Mouse (Mus musculus) bone marrow, adult 2 months (tissue): Measurements from ENCODE around the gene Fosb. TPM values are rescaled to one million over a fixed set of nuclear protein-coding genes. Genes with fewer than 3 reads are reported as not detected.
"Not testable (repeated sequence)": the region's sequence is repeated elsewhere in the genome, so short reads cannot be mapped to it uniquely, and the experiment has no call there.

Experiments
- H3K27ac ChIP-seq: fragments of 200-500 bp; 2 replicates; pipeline ENCODE4 v1.5.1; 2012; ENCODE audit warnings: low read depth, mild to moderate bottlenecking, control low read depth, inconsistent platforms, low read length; ENCODE audit not compliant: control insufficient read depth, poor library complexity, insufficient read depth
- H3K4me1 ChIP-seq: fragments of 200-500 bp; 2 replicates; pipeline ENCODE4 v1.6.1; 2011; ENCODE audit warnings: low read length; ENCODE audit not compliant: control insufficient read depth, insufficient read depth
- H3K4me3 ChIP-seq: fragments of 200-500 bp; replicated peaks from 2 replicates; pipeline ENCODE3; 2011; ENCODE audit warnings: mild to moderate bottlenecking, low read depth, low read length, control low read depth; ENCODE audit not compliant: control insufficient read depth
- CTCF ChIP-seq: fragments of 200-500 bp; IDR thresholded peaks from 2 replicates; pipeline ENCODE4 v1.5.1; 2011; ENCODE audit warnings: low read length, control low read depth; ENCODE audit not compliant: control insufficient read depth, insufficient read depth
- POLR2A ChIP-seq: fragments of 200-500 bp; IDR thresholded peaks from 2 replicates; pipeline ENCODE4 v1.6.1; 2011; ENCODE audit warnings: low read depth, mild to moderate bottlenecking, control low read depth, low read length, borderline replicate concordance; ENCODE audit not compliant: control insufficient read depth
- WGBS: fragments of 180-500 bp; shearing (Covaris S2); methylation state at CpG from one replicate; pipeline ENCODE4 v1.1.7; 2018; 5-methylcytosine and 5-hydroxymethylcytosine counted together
- polyA plus RNA-seq: library from polyadenylated mRNA; stranded (reverse); fragments of >200 nt; gene quantifications from 2 replicates; pipeline ENCODE4 v1.2.4, GENCODE M21; 2011; ENCODE audit warnings: low replicate concordance; ENCODE audit not compliant: missing spikeins, insufficient read depth, insufficient read length

Gene Fosb
- polyA plus RNA-seq, 1 experiment = 1.1 TPM

DNA sequence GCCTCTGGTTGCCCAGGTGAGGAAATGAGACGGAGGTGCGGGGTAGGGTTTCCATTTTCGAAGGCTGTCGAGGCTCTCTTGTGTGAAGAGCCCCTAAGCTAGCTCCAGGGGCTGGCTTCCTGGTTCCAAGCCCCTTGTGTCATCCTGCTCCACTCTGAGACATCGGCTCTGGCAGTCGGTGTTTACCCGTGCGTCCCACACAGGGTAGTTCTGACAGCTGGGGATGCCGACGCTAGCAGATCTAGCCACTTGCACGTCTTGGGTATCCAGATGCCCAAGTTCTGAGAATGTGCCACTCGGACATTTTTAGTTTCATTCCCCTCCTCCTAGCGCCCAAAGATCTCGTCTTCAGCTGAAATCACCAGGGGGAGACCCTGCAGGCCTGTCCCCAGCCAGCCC, 26.4 kb downstream of the Fosb start:
- TF ChIP-seq CTCF = no peak
- TF ChIP-seq POLR2A = no peak

GRCm38 (mm10) chr7:19282791-19283405, 27.0 kb downstream of the Fosb start:
- Histone ChIP-seq H3K4me1 (no peaks in the 10 kb centered on the region), H3K27ac (no peak overlapping the region), H3K4me3 (no peak overlapping the region)
- no peak for TF ChIP-seq CTCF
- no peak for TF ChIP-seq POLR2A
- WGBS = 2% methylated on average over 34 of the region's 35 CpGs

More for the DNA sequence above, 26.4 kb downstream of the Fosb start:
- Histone ChIP-seq H3K27ac (no peak overlapping the region), H3K4me1 (no peaks in the 10 kb centered on the region), H3K4me3 (no peak overlapping the region)
- WGBS = 38% methylated on average over 14 of the region's 14 CpGs

DNA sequence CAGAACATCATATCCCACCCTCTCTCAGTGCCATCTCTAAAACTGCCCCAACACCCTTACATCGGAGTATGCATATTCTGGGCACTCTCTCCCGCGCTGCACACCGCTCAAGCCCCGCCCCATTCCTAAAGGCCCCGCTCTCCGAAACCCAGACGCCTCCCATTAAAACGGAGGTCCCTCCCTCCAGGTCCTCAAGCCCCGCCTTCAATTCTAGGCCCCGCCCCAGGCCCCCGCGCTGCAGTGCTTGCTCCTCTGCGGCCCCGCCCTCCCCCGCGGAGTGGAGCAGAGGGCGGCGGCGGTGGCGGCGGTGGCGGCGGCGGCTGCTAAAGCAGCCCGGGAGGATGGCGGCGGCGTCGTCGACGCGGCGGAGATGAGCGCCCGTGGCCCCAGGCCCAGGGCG, 27.5 kb downstream of the Fosb start, which contains the start of gene Rtn2:
Gene Rtn2, plus strand, starts transcription at position 240 of the 400 bp plus-strand sequence.
- 1% methylated on average over 35 of the region's 37 CpGs for WGBS
- Histone ChIP-seq H3K27ac (no peak within 1 kb of the TSS), H3K4me1 (no peaks in the 10 kb centered on the region), H3K4me3 (peak within 1 kb of the TSS; percentile 28)
- TF ChIP-seq POLR2A (no peak), CTCF (no peak)

DNA sequence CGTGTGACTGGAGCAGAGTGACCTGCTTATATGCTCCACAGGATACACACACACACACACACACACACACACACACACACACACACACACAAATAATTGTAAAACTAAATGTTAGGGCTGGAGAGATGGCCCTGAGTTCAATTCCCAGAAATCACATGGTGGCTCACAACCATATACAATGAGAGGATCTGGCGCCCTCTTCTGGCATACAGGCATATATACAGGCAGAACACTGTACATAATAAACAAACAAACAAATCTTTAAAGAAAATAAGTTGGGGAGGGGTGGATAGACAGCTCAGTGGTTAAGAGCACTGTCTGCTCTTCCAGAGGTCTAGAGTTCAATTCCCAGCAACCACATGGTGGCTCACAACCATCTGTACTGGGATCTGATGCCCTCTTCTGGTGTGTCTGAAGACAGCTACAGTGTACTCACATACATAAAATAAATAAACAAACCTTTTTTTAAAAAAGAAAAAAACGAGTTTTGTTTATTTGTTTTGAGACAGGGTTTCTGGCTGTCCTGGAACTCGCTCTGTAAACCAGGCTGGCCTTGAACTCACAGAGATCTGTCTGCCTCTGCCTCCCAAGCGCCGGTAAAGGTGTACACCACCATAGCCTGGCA, 28.1 kb downstream of the Fosb start:
- WGBS = 39% methylated on average over 6 of the region's 6 CpGs
- not testable (repeated sequence) for H3K4me3 ChIP-seq, H3K27ac ChIP-seq, H3K4me1 ChIP-seq

- WGBS = 1% methylated on average over 46 of the region's 46 CpGs
- Histone ChIP-seq H3K4me1 (no peaks in the 10 kb centered on the region), H3K27ac (no peak within 1 kb of the TSS), H3K4me3 (no peak within 1 kb of the TSS)
- TF ChIP-seq CTCF (peak; percentile 11; the same call in 1 of the 2 replicates), POLR2A (no peak)
Measured at GRCm38 (mm10) chr7:19279581-19280114, 30.2 kb downstream of the Fosb start, which contains the start of gene Ppm1n. Gene Ppm1n, minus strand, starts transcription at chr7:19280064.

- Histone ChIP-seq H3K4me1 (no peaks in the 10 kb centered on the region), H3K4me3 (no peak overlapping the region), H3K27ac (no peak overlapping the region)
- 6% methylated on average over 34 of the region's 34 CpGs for WGBS
- no peak for TF ChIP-seq CTCF
- TF ChIP-seq POLR2A = no peak
Measured at GRCm38 (mm10) chr7:19279052-19279451, 30.8 kb downstream of the Fosb start.

DNA sequence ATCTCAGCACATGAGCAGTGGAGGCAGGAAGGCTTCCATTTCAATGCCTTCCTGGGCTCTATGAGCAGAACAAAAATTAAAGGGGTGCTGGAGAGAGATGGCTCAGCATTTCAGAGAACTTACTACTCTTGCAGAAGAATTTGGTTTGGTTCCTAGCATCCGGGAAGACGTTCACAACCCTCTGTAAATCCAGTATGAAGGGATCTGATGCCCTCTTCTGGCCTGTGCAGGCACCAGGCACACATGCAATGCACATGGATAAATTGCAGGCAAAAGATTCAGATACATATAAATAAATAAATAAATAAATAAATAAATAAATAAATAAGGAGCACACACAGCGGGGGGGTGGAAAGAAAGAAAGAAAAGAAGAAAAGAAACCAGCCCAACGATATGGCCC, 33.6 kb downstream of the Fosb start:
- Histone ChIP-seq H3K4me1 (no peaks in the 10 kb centered on the region; the same call in 1 of the 2 replicates), H3K4me3 (no peak overlapping the region), H3K27ac (no peak overlapping the region)
- TF ChIP-seq CTCF (peak; percentile 66), POLR2A (no peak)
- 46% methylated on average over 4 of the region's 4 CpGs for WGBS

DNA sequence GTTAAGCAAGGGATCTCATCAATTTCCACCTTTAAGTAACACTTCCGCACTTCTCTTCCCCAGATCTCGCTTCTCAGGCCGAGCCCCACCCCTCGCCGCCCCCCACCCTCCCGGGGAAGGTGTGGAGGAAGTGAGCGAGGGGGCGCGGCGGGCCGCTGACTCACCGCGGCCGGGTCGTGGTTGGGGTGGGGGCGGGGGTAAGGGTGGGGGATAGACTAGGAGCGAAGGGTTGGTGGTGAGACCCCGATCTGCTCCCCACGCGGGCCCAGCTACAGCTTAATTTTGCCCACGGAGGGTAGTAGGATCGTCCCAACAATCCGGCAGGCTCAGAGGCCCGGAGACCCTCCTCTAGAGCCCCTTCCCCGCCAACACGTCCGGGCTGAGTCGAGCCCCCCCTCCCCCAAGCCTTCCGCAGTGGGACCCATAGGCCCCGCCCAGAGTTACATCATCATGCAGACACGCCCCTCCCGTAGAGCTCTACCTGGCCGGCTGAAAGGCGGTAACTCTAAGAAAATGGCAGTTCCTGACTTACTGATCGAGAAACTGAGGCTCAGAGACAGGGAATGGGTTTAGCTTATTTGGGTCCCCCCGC, 37.6 kb downstream of the Fosb start:
- H3K4me1 ChIP-seq = no peaks in the 10 kb centered on the region; the same call in 1 of the 2 replicates
- under 1% methylated on average over 36 of the region's 36 CpGs for WGBS
- H3K4me3 ChIP-seq = peak overlapping the region; percentile 71
- TF ChIP-seq CTCF = no peak
- TF ChIP-seq POLR2A = peak; percentile 35; the same call in 1 of the 2 replicates
- H3K27ac ChIP-seq = peak overlapping the region; percentile 95
